Mouse (Mus musculus) ES-Bruce4 (cell line): Measurements from ENCODE around the gene Hnrnpul1. TPM values are rescaled to one million over a fixed set of nuclear protein-coding genes. Genes with fewer than 3 reads are reported as not detected.

Experiments used
- H3K27ac ChIP-seq: 2 replicates; pipeline ENCODE4 v1.5.1; 2012; ENCODE audit warnings: low read length, inconsistent platforms; ENCODE audit not compliant: insufficient read depth
- H3K27me3 ChIP-seq: 2 replicates; pipeline ENCODE4 v1.6.1; 2012; ENCODE audit warnings: mild to moderate bottlenecking, low read length, inconsistent platforms; ENCODE audit not compliant: control insufficient read depth, poor library complexity, insufficient read depth, severe bottlenecking
- H3K36me3 ChIP-seq: 2 replicates; pipeline ENCODE4 v1.6.1; 2012; ENCODE audit warnings: inconsistent platforms, mild to moderate bottlenecking, low read length, moderate library complexity; ENCODE audit not compliant: control insufficient read depth, poor library complexity, insufficient read depth, severe bottlenecking
- H3K4me1 ChIP-seq: one replicate; pipeline ENCODE4 v1.8.1; 2011; ENCODE audit warnings: low read length; ENCODE audit not compliant: control insufficient read depth, insufficient read depth
- H3K4me3 ChIP-seq: 2 replicates; pipeline ENCODE4 v1.5.1; 2011; ENCODE audit warnings: low read depth, mild to moderate bottlenecking, low read length
- H3K9ac ChIP-seq: 2 replicates; pipeline ENCODE4 v1.6.1; 2012; ENCODE audit warnings: low read depth, mild to moderate bottlenecking, inconsistent platforms; ENCODE audit not compliant: poor library complexity, severe bottlenecking
- H3K9me3 ChIP-seq: replicated peaks from 2 replicates; pipeline ENCODE4 v1.6.1; 2012; ENCODE audit warnings: mild to moderate bottlenecking, low read length, inconsistent platforms; ENCODE audit not compliant: control insufficient read depth, poor library complexity, insufficient read depth, severe bottlenecking
- CTCF ChIP-seq: IDR thresholded peaks from one replicate; pipeline ENCODE4 v1.8.1; 2011; ENCODE audit warnings: low read depth, low read length
- EP300 ChIP-seq: IDR thresholded peaks from 2 replicates; pipeline ENCODE4 v1.6.1; 2011; ENCODE audit warnings: low read depth, low read length; ENCODE audit not compliant: insufficient read depth
- POLR2A ChIP-seq: IDR thresholded peaks from one replicate; pipeline ENCODE4 v1.8.1; 2011; ENCODE audit warnings: low read length; ENCODE audit not compliant: insufficient read depth
- polyA plus RNA-seq: library from polyadenylated mRNA; stranded (reverse); fragments of >200 nt; gene quantifications from 2 replicates; pipeline ENCODE4 v1.2.4, GENCODE M21; 2011; ENCODE audit warnings: low read depth; ENCODE audit not compliant: missing spikeins, insufficient read depth, insufficient read length

The Hnrnpul1 gene
- polyA plus RNA-seq, 1 experiment, result 155 TPM

GRCm38 (mm10) chr7:25674719-25675300 is 79.7 kb downstream of the Hnrnpul1 start, which contains the start of gene Tmem91:
TSS of gene Tmem91 (minus strand) at chr7:25675166.
- Histone ChIP-seq H3K27me3 (no peaks in the 10 kb centered on the region; the same call in 1 of the 2 replicates), H3K9ac (peak within 1 kb of the TSS; percentile 60), H3K9me3 (no peaks in the 10 kb centered on the region), H3K27ac (no peak within 1 kb of the TSS), H3K36me3 (peaks cover 4% of the 10 kb centered on the region; the same call in 1 of the 2 replicates), H3K4me3 (peak within 1 kb of the TSS; percentile 60), H3K4me1 (peaks cover 4% of the 10 kb centered on the region)
- no peak for TF ChIP-seq POLR2A
- TF ChIP-seq EP300, result no peak
- no peak for TF ChIP-seq CTCF

- H3K9ac ChIP-seq, result peak overlapping the region; percentile 60
- peaks cover 5% of the 10 kb centered on the region for H3K4me1 ChIP-seq
- H3K4me3 ChIP-seq, result peak overlapping the region; percentile 60
- TF ChIP-seq EP300, result no peak
- no peak for TF ChIP-seq CTCF
- no peak for TF ChIP-seq POLR2A
- H3K27me3 ChIP-seq, result no peaks in the 10 kb centered on the region; the same call in 1 of the 2 replicates
- H3K27ac ChIP-seq, result no peak overlapping the region
- H3K9me3 ChIP-seq, result no peaks in the 10 kb centered on the region
- H3K36me3 ChIP-seq, result peaks cover 4% of the 10 kb centered on the region; the same call in 1 of the 2 replicates
Observed at GRCm38 (mm10) chr7:25674297-25674696, 80.3 kb downstream of the Hnrnpul1 start.

- H3K9me3 ChIP-seq, result no peaks in the 10 kb centered on the region
- no peak overlapping the region for H3K27ac ChIP-seq
- TF ChIP-seq CTCF (peak; percentile 58), EP300 (no peak)
- peaks cover 4% of the 10 kb centered on the region; the same call in 1 of the 2 replicates for H3K36me3 ChIP-seq
- no peaks in the 10 kb centered on the region; the same call in 1 of the 2 replicates for H3K27me3 ChIP-seq
- peaks cover 6% of the 10 kb centered on the region for H3K4me1 ChIP-seq
- H3K4me3 ChIP-seq, result no peak overlapping the region
- H3K9ac ChIP-seq, result no peak overlapping the region
Observed at GRCm38 (mm10) chr7:25672442-25672841, 82.1 kb downstream of the Hnrnpul1 start.

GRCm38 (mm10) chr7:25671686-25672085 is 82.9 kb downstream of the Hnrnpul1 start:
- H3K36me3 ChIP-seq, result peaks cover 4% of the 10 kb centered on the region; the same call in 1 of the 2 replicates
- H3K9me3 ChIP-seq, result no peaks in the 10 kb centered on the region
- H3K4me1 ChIP-seq, result peaks cover 6% of the 10 kb centered on the region
- H3K27me3 ChIP-seq, result no peaks in the 10 kb centered on the region; the same call in 1 of the 2 replicates
- H3K27ac ChIP-seq, result no peak overlapping the region
- no peak overlapping the region for H3K9ac ChIP-seq
- H3K4me3 ChIP-seq, result no peak overlapping the region
- no peak for TF ChIP-seq POLR2A
- TF ChIP-seq EP300, result no peak
- no peak for TF ChIP-seq CTCF

Other genes with a start within 250 kb of the Hnrnpul1 start
- gene Ceacam2, start 214.9 kb downstream of the Hnrnpul1 start, polyA plus RNA-seq, result not detected in 2 replicates
- gene Erich4, start 138.9 kb downstream of the Hnrnpul1 start, polyA plus RNA-seq, result not detected in 2 replicates
- 32.8 and 33.4 TPM in 2 replicates for gene Dmac2, start 135.3 kb downstream of the Hnrnpul1 start, polyA plus RNA-seq
- gene B3gnt8, start 128.1 kb downstream of the Hnrnpul1 start, polyA plus RNA-seq, result 0.60 and 0.87 TPM in 2 replicates
- gene Bckdha, start 95.8 kb downstream of the Hnrnpul1 start, polyA plus RNA-seq, result 26.1 and 26.9 TPM in 2 replicates
- gene Exosc5, start 95.6 kb downstream of the Hnrnpul1 start, polyA plus RNA-seq, result 53.7 and 71.1 TPM in 2 replicates
- 3.3 and 3.7 TPM in 2 replicates for gene Tmem91, start 79.6 kb downstream of the Hnrnpul1 start, polyA plus RNA-seq
- gene B9d2, start 74.0 kb downstream of the Hnrnpul1 start, polyA plus RNA-seq, result 7.9 and 15.2 TPM in 2 replicates
- 22.9 and 25.6 TPM in 2 replicates for gene Tgfb1, start 67.8 kb downstream of the Hnrnpul1 start, polyA plus RNA-seq
- 43.4 and 46.9 TPM in 2 replicates for gene Ccdc97, start 35.7 kb downstream of the Hnrnpul1 start, polyA plus RNA-seq
- gene Axl, start 33.9 kb upstream of the Hnrnpul1 start, polyA plus RNA-seq, result 16.4 and 21.5 TPM in 2 replicates
- gene Cyp2s1, start 62.2 kb upstream of the Hnrnpul1 start, polyA plus RNA-seq, result 2.8 and 3.1 TPM in 2 replicates
- not detected in 2 replicates for gene Cyp2b10, start 142.9 kb upstream of the Hnrnpul1 start, polyA plus RNA-seq